Mouse (Mus musculus) CH12.LX (cell line): ENCODE measurements around the gene Utp14b. TPM values are rescaled to one million over a fixed set of nuclear protein-coding genes. Genes with fewer than 3 reads are reported as not detected.

ENCODE experiments used
- DNase-seq: peaks from one replicate; pipeline ENCODE4 v3.0.0-alpha.2; 2013; ENCODE audit errors: extremely low read depth
- H3K27ac ChIP-seq: 2 replicates; pipeline ENCODE4 v1.5.1; 2012; ENCODE audit warnings: low read depth, mild to moderate bottlenecking, control low read depth, moderate library complexity; ENCODE audit not compliant: insufficient read depth
- H3K27me3 ChIP-seq: replicated peaks from 2 replicates; pipeline ENCODE3; 2012; ENCODE audit warnings: inconsistent platforms
- H3K36me3 ChIP-seq, 2 experiments: replicated peaks in 1 of 2; 2 replicates each; pipeline versions ENCODE3 to v1.6.1; 2012; ENCODE audit warnings: inconsistent platforms in 1 of 2, low read length in 1 of 2, mild to moderate bottlenecking in 1 of 2, mixed read lengths in 1 of 2, moderate library complexity in 1 of 2; ENCODE audit not compliant: control insufficient read depth in 1 of 2, insufficient read depth in 1 of 2
- H3K4me1 ChIP-seq, 2 experiments: 2 replicates each; pipeline ENCODE4 v1.6.1; 2012; ENCODE audit warnings: inconsistent platforms in 1 of 2, moderate library complexity in 1 of 2; ENCODE audit not compliant: insufficient read depth in 2 of 2, control insufficient read depth in 1 of 2
- H3K4me2 ChIP-seq: 2 replicates; pipeline ENCODE4 v1.6.1; 2012; ENCODE audit warnings: low read depth, mild to moderate bottlenecking, control low read depth; ENCODE audit not compliant: poor library complexity, insufficient read depth, severe bottlenecking
- H3K4me3 ChIP-seq, 3 experiments: fragments of 150-350 bp in 1 of 3; sonication (generic) in 1 of 3; replicated peaks in 1 of 3; 2 replicates each; pipeline versions ENCODE3 to v1.5.1; 2011 to 2012; ENCODE audit warnings: low read depth in 2 of 3, low read length in 2 of 3, mild to moderate bottlenecking in 2 of 3, moderate library complexity in 2 of 3, control low read depth in 1 of 3, improper control_type of control experiment in 1 of 3, inconsistent platforms in 1 of 3, mixed read lengths in 1 of 3; ENCODE audit not compliant: poor library complexity in 1 of 3
- H3K79me2 ChIP-seq: replicated peaks from 2 replicates; pipeline ENCODE4 v1.6.1; 2012; ENCODE audit warnings: mild to moderate bottlenecking, moderate library complexity; ENCODE audit not compliant: control insufficient read depth, poor library complexity, insufficient read depth, severe bottlenecking; ENCODE audit errors: extremely low read depth
- H3K9ac ChIP-seq: 2 replicates; pipeline ENCODE4 v1.6.1; 2012; ENCODE audit warnings: low read depth, mild to moderate bottlenecking, control low read depth, moderate library complexity; ENCODE audit not compliant: insufficient read depth
- H3K9me3 ChIP-seq: replicated peaks from 2 replicates; pipeline ENCODE3; 2012; ENCODE audit warnings: low read length, inconsistent platforms, mixed read lengths
- BHLHE40 ChIP-seq: IDR thresholded peaks from 2 replicates; pipeline ENCODE4 v1.6.1; 2011; ENCODE audit warnings: mild to moderate bottlenecking, low read depth, low read length, improper control_type of control experiment
- CHD1 ChIP-seq: IDR thresholded peaks from 2 replicates; pipeline ENCODE4 v1.6.1; 2012; ENCODE audit warnings: low read depth, low read length, improper control_type of control experiment, inconsistent platforms
- CHD2 ChIP-seq: IDR thresholded peaks from 2 replicates; pipeline ENCODE4 v1.6.1; 2011; ENCODE audit warnings: low read length, improper control_type of control experiment
- EP300 ChIP-seq: IDR thresholded peaks from 2 replicates; pipeline ENCODE4 v1.6.1; 2011; ENCODE audit warnings: low read length, improper control_type of control experiment
- ETS1 ChIP-seq: conservative IDR thresholded peaks from 2 replicates; pipeline ENCODE4 v1.6.1; 2012; ENCODE audit warnings: low read depth, mild to moderate bottlenecking, inconsistent platforms, low read length, improper control_type of control experiment, moderate library complexity
- HCFC1 ChIP-seq: IDR thresholded peaks from 2 replicates; pipeline ENCODE4 v1.6.1; 2012; ENCODE audit warnings: low read depth, mild to moderate bottlenecking, inconsistent platforms, low read length, improper control_type of control experiment
- IRF4 ChIP-seq: IDR thresholded peaks from 2 replicates; pipeline ENCODE4 v1.6.1; 2014; ENCODE audit warnings: low read depth, mild to moderate bottlenecking, inconsistent platforms, low read length, improper control_type of control experiment
- KAT2A ChIP-seq: IDR thresholded peaks from 2 replicates; pipeline ENCODE4 v1.6.1; 2012; ENCODE audit warnings: low read length, improper control_type of control experiment, inconsistent platforms; ENCODE audit not compliant: insufficient replicate concordance
- MAZ ChIP-seq: IDR thresholded peaks from 2 replicates; pipeline ENCODE4 v1.6.1; 2012; ENCODE audit warnings: low read depth, mild to moderate bottlenecking, inconsistent platforms, low read length, improper control_type of control experiment, moderate library complexity
- MEF2A ChIP-seq: IDR thresholded peaks from 2 replicates; pipeline ENCODE4 v1.6.1; 2014; ENCODE audit warnings: low read depth, mild to moderate bottlenecking, inconsistent platforms, low read length, improper control_type of control experiment, borderline replicate concordance
- MXI1 ChIP-seq: IDR thresholded peaks from 2 replicates; pipeline ENCODE4 v1.6.1; 2011; ENCODE audit warnings: mild to moderate bottlenecking, low read depth, low read length, improper control_type of control experiment
- MYC ChIP-seq: IDR thresholded peaks from 2 replicates; pipeline ENCODE4 v1.6.1; 2011; ENCODE audit warnings: low read depth, mild to moderate bottlenecking, improper control_type of control experiment, low read length
- NELFE ChIP-seq: IDR thresholded peaks from 2 replicates; pipeline ENCODE4 v1.6.1; 2011; ENCODE audit warnings: low read depth, low read length, improper control_type of control experiment
- POLR2A ChIP-seq: IDR thresholded peaks from 2 replicates; pipeline ENCODE4 v1.6.1; 2011; ENCODE audit warnings: low read depth, mild to moderate bottlenecking, improper control_type of control experiment, low read length
- RCOR1 ChIP-seq: conservative IDR thresholded peaks from 2 replicates; pipeline ENCODE4 v1.6.1; 2012; ENCODE audit warnings: low read depth, mild to moderate bottlenecking, inconsistent platforms, low read length, improper control_type of control experiment
- TBP ChIP-seq: conservative IDR thresholded peaks from 2 replicates; pipeline ENCODE4 v1.6.1; 2011; ENCODE audit warnings: low read depth, low read length, improper control_type of control experiment
- UBTF ChIP-seq: IDR thresholded peaks from 2 replicates; pipeline ENCODE4 v1.6.1; 2012; ENCODE audit warnings: low read depth, mild to moderate bottlenecking, inconsistent platforms, low read length, improper control_type of control experiment, moderate library complexity
- USF2 ChIP-seq: conservative IDR thresholded peaks from 2 replicates; pipeline ENCODE4 v1.6.1; 2011; ENCODE audit warnings: low read depth, low read length, improper control_type of control experiment
- ZMIZ1 ChIP-seq: IDR thresholded peaks from 2 replicates; pipeline ENCODE4 v1.6.1; 2012; ENCODE audit warnings: low read depth, mild to moderate bottlenecking, inconsistent platforms, low read length, improper control_type of control experiment
- ZNF384 ChIP-seq: IDR thresholded peaks from 2 replicates; pipeline ENCODE4 v1.6.1; 2012; ENCODE audit warnings: low read depth, low read length, improper control_type of control experiment, inconsistent platforms
- dilution Hi-C: fragments of 300-500 bp; cut with MboI; formaldehyde crosslinking; loops from 2 replicates; pipeline ENCODE4 v1.14.3; 2020; ENCODE audit warnings: low sequenced_read_pairs; ENCODE audit not compliant: extremely low pct_unique_long_range_greater_than_20kb, extremely low pct_ligation_motif_present
- in situ Hi-C: fragments of 300-500 bp; cut with MboI; formaldehyde crosslinking; loops from 3 replicates; pipeline ENCODE4 v1.14.3; 2019; ENCODE audit warnings: low sequenced_read_pairs, low pct_ligation_motif_present, low pct_unique_long_range_greater_than_20kb, mixed read lengths
- polyA plus RNA-seq: library from polyadenylated mRNA; unstranded; fragments of >175 nt; gene quantifications from 2 replicates; pipeline ENCODE4 v1.2.1, GENCODE M21; 2012; ENCODE audit warnings: low read depth; ENCODE audit not compliant: insufficient read length
- total RNA-seq, 2 experiments: library from RNA; depleted of rRNA; stranded (reverse); fragments of 300-350 nt in 1 of 2; fragments of >200 nt in 1 of 2; gene quantifications; 2 replicates each; pipeline ENCODE4 v1.2.3; 2012 to 2014

Gene Utp14b
- total and polyA plus RNA-seq, 3 experiments, result 6.9 to 13.0 (median 10.4) TPM

GRCm38 (mm10) chr1:78657021-78657629 lies 713 bp upstream of the Utp14b start:
- Histone ChIP-seq H3K79me2 (peaks cover 19% of the 10 kb centered on the region), H3K27me3 (no peaks in the 10 kb centered on the region), H3K9me3 (no peaks in the 10 kb centered on the region), H3K4me1 (peaks cover 3 to 26% of the 10 kb centered on the region in 2 experiments), H3K27ac (no peak overlapping the region), H3K36me3 (no peaks in the 10 kb centered on the region), H3K4me2 (peak overlapping the region; percentile 91), H3K4me3 (peak overlapping the region in 2 of 3 experiments; percentile 32 to 100), H3K9ac (no peak overlapping the region)
- dilution Hi-C loops (no loop called here), in situ Hi-C loops (no loop called here)
- DNase-seq, result no peak
- no peak for TF ChIP-seq ZMIZ1
- no peak for TF ChIP-seq UBTF
- 0 out of 2 replicates have a peak, but pooled peaks have one; percentile 51 for TF ChIP-seq ZNF384
- no peak for TF ChIP-seq RCOR1
- no peak for TF ChIP-seq TBP
- no peak for TF ChIP-seq HCFC1

GRCm38 (mm10) chr1:78658441-78659269 lies 817 bp downstream of the Utp14b start:
- peaks cover 0 to 6% of the 10 kb centered on the region in 2 experiments for H3K36me3 ChIP-seq
- H3K9ac ChIP-seq, result peak overlapping the region; percentile 88
- no peaks in the 10 kb centered on the region for H3K9me3 ChIP-seq
- TF ChIP-seq MYC (peak; percentile 25; the same call in 1 of the 2 replicates), CHD1 (0 out of 2 replicates have a peak, but pooled peaks have one; percentile 59), NELFE (no peak)
- H3K27ac ChIP-seq, result no peak overlapping the region
- DNase-seq, result no peak
- peaks cover 19% of the 10 kb centered on the region for H3K79me2 ChIP-seq
- H3K4me2 ChIP-seq, result peak overlapping the region; percentile 88
- peaks cover 3 to 31% of the 10 kb centered on the region in 2 experiments for H3K4me1 ChIP-seq
- no peaks in the 10 kb centered on the region for H3K27me3 ChIP-seq
- in situ Hi-C loops (no loop called here), dilution Hi-C loops (no loop called here)
- H3K4me3 ChIP-seq, result peak overlapping the region; percentile 91 to 100 (median 98)

- Histone ChIP-seq H3K79me2 (peaks cover 22% of the 10 kb centered on the region), H3K4me3 (peak overlapping the region; percentile 91 to 100 (median 98)), H3K9ac (peak overlapping the region; percentile 50), H3K4me2 (peak overlapping the region; percentile 88), H3K27ac (no peak overlapping the region), H3K27me3 (no peaks in the 10 kb centered on the region), H3K9me3 (no peaks in the 10 kb centered on the region), H3K4me1 (peaks cover 3 to 31% of the 10 kb centered on the region in 2 experiments), H3K36me3 (peaks cover 3 to 12% of the 10 kb centered on the region in 2 experiments)
- no peak for DNase-seq
- in situ Hi-C loops (no loop called here), dilution Hi-C loops (no loop called here)
- TF ChIP-seq RCOR1, result no peak
- TF ChIP-seq CHD2, result no peak
- no peak for TF ChIP-seq EP300
- no peak for TF ChIP-seq ZNF384
- no peak for TF ChIP-seq MEF2A
- TF ChIP-seq MXI1, result no peak
- TF ChIP-seq MAZ, result no peak
- no peak for TF ChIP-seq KAT2A
- TF ChIP-seq BHLHE40, result no peak
- TF ChIP-seq HCFC1, result no peak
- TF ChIP-seq POLR2A, result no peak
- TF ChIP-seq USF2, result no peak
- TF ChIP-seq ETS1, result no peak
- TF ChIP-seq IRF4, result no peak
- TF ChIP-seq, all 38 proteins: peak for 0
These were observed 1.5 kb downstream of the Utp14b start for GRCm38 (mm10) chr1:78659270-78659823.
